Comparison of ENCODE assay signal across 33 mouse cellular contexts in the genomic region with DNA sequence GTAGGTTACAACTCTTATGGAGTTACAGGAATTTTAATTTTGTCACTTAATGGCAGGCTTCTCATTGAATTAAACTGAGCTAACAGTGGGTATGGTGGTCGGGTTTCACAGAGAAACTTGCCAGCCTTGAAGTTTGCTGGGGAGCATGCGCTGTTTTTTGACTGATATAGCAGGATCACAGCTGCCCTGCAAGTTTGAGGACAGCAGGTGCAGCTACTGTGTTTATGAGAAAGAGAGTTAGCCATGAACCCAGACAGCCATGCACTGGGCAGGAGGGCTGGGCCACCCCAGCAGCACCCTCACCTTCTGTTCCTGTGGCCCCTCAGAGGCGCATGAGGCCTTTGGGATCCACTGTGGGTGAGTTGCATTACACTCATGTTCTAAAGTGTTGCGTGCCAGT.
"Had no signal": no experiment of that assay in that cellular context is flagged by ENCODE, and none has a peak within 500 bp of the region (broad histone marks: within the 10 kb centered on the region; RNA-seq: fewer than 3 reads in every experiment).

No protein-coding gene starts in this region.

- H3K36me3 ChIP-seq: heart, embryonic 13.5 days; heart, embryonic 15.5 days; hindbrain, embryonic 12.5 days; hindbrain, embryonic 13.5 days; hindbrain, embryonic 15.5 days; intestine, embryonic 15.5 days; kidney, embryonic 15.5 days had no signal

- H3K27ac ChIP-seq: heart, embryonic 13.5 days; heart, embryonic 15.5 days; hindbrain, embryonic 10.5 days; hindbrain, embryonic 12.5 days; hindbrain, embryonic 13.5 days; hindbrain, embryonic 15.5 days; hindbrain, postnatal 0 days; intestine, embryonic 15.5 days; kidney, embryonic 15.5 days; kidney, postnatal 0 days; left cerebral cortex, adult 2 months had no signal

- H3K9ac ChIP-seq: heart, embryonic 13.5 days; heart, embryonic 15.5 days; hindbrain, embryonic 12.5 days; hindbrain, embryonic 13.5 days; hindbrain, embryonic 14.5 days; hindbrain, embryonic 15.5 days; intestine, embryonic 15.5 days; kidney, embryonic 15.5 days had no signal

- H3K4me3 ChIP-seq: heart, embryonic 13.5 days; heart, embryonic 15.5 days; hindbrain, embryonic 10.5 days; hindbrain, embryonic 12.5 days; hindbrain, embryonic 13.5 days; hindbrain, embryonic 15.5 days; intestine, embryonic 15.5 days; kidney, embryonic 15.5 days; layer of hippocampus, adult 2 months; left cerebral cortex, adult 2 months had no signal

- H3K4me1 ChIP-seq: intestine, embryonic 15.5 days; kidney, embryonic 15.5 days had no signal

- H3K9me3 ChIP-seq: heart, embryonic 13.5 days; heart, embryonic 15.5 days; hindbrain, embryonic 10.5 days; hindbrain, embryonic 12.5 days; hindbrain, embryonic 13.5 days; hindbrain, embryonic 15.5 days; intestine, embryonic 15.5 days; kidney, embryonic 15.5 days had no signal

- DNase-seq: heart, postnatal 10 days; heart, postnatal 14 days; heart, postnatal 36 days; heart, postnatal 4 days; kidney, adult 11 months; kidney, adult 18-20 months; kidney, adult 2 months; kidney, adult 8-10 months; kidney, adult 9 months; kidney, postnatal 10 days; kidney, postnatal 14 days; kidney, postnatal 25 days; kidney, postnatal 36 days; kidney, postnatal 4 days; layer of hippocampus, adult 9-11 months; layer of hippocampus, postnatal 36 days had no signal

- H3K27me3 ChIP-seq: heart, embryonic 13.5 days; heart, embryonic 15.5 days; hindbrain, embryonic 12.5 days; hindbrain, embryonic 13.5 days; hindbrain, embryonic 15.5 days; intestine, embryonic 15.5 days; kidney, embryonic 15.5 days had no signal

- ATAC-seq: hindbrain, postnatal 0 days; inflammation-experienced regulatory T-cells, adult 6 months; intestine, embryonic 15.5 days; intestine, embryonic 16.5 days; intestine, postnatal 0 days had no signal

- H3K4me2 ChIP-seq: heart, embryonic 11.5 days; heart, embryonic 13.5 days; heart, embryonic 15.5 days; hindbrain, embryonic 12.5 days; hindbrain, embryonic 13.5 days; hindbrain, embryonic 14.5 days; hindbrain, embryonic 15.5 days; intestine, embryonic 15.5 days; kidney, embryonic 15.5 days had no signal
